Mouse (Mus musculus) CH12.LX (cell line): ENCODE results near the gene Kalrn. TPM values are rescaled to one million over a fixed set of nuclear protein-coding genes. Genes with fewer than 3 reads are reported as not detected.

Experiments
- DNase-seq: peaks from one replicate; pipeline ENCODE4 v3.0.0-alpha.2; 2013; ENCODE audit errors: extremely low read depth
- H3K27ac ChIP-seq: 2 replicates; pipeline ENCODE4 v1.5.1; 2012; ENCODE audit warnings: low read depth, mild to moderate bottlenecking, control low read depth, moderate library complexity; ENCODE audit not compliant: insufficient read depth
- H3K27me3 ChIP-seq: replicated peaks from 2 replicates; pipeline ENCODE3; 2012; ENCODE audit warnings: inconsistent platforms
- H3K36me3 ChIP-seq, 2 experiments: replicated peaks in 1 of 2; 2 replicates each; pipeline versions ENCODE3 to v1.6.1; 2012; ENCODE audit warnings: inconsistent platforms in 1 of 2, low read length in 1 of 2, mild to moderate bottlenecking in 1 of 2, mixed read lengths in 1 of 2, moderate library complexity in 1 of 2; ENCODE audit not compliant: control insufficient read depth in 1 of 2, insufficient read depth in 1 of 2
- H3K4me1 ChIP-seq, 2 experiments: 2 replicates each; pipeline ENCODE4 v1.6.1; 2012; ENCODE audit warnings: inconsistent platforms in 1 of 2, moderate library complexity in 1 of 2; ENCODE audit not compliant: insufficient read depth in 2 of 2, control insufficient read depth in 1 of 2
- H3K4me2 ChIP-seq: 2 replicates; pipeline ENCODE4 v1.6.1; 2012; ENCODE audit warnings: low read depth, mild to moderate bottlenecking, control low read depth; ENCODE audit not compliant: poor library complexity, insufficient read depth, severe bottlenecking
- H3K4me3 ChIP-seq, 3 experiments: fragments of 150-350 bp in 1 of 3; sonication (generic) in 1 of 3; replicated peaks in 1 of 3; 2 replicates each; pipeline versions ENCODE3 to v1.5.1; 2011 to 2012; ENCODE audit warnings: low read depth in 2 of 3, low read length in 2 of 3, mild to moderate bottlenecking in 2 of 3, moderate library complexity in 2 of 3, control low read depth in 1 of 3, improper control_type of control experiment in 1 of 3, inconsistent platforms in 1 of 3, mixed read lengths in 1 of 3; ENCODE audit not compliant: poor library complexity in 1 of 3
- H3K79me2 ChIP-seq: replicated peaks from 2 replicates; pipeline ENCODE4 v1.6.1; 2012; ENCODE audit warnings: mild to moderate bottlenecking, moderate library complexity; ENCODE audit not compliant: control insufficient read depth, poor library complexity, insufficient read depth, severe bottlenecking; ENCODE audit errors: extremely low read depth
- H3K9ac ChIP-seq: 2 replicates; pipeline ENCODE4 v1.6.1; 2012; ENCODE audit warnings: low read depth, mild to moderate bottlenecking, control low read depth, moderate library complexity; ENCODE audit not compliant: insufficient read depth
- H3K9me3 ChIP-seq: replicated peaks from 2 replicates; pipeline ENCODE3; 2012; ENCODE audit warnings: low read length, inconsistent platforms, mixed read lengths
- CHD1 ChIP-seq: IDR thresholded peaks from 2 replicates; pipeline ENCODE4 v1.6.1; 2012; ENCODE audit warnings: low read depth, low read length, improper control_type of control experiment, inconsistent platforms
- CTCF ChIP-seq, 2 experiments: IDR thresholded peaks in 1 of 2; conservative IDR thresholded peaks in 1 of 2; 2 replicates each; pipeline ENCODE4 v1.5.1; 2011 to 2012; ENCODE audit warnings: low read depth in 2 of 2, low read length in 2 of 2, improper control_type of control experiment in 1 of 2, inconsistent platforms in 1 of 2, mild to moderate bottlenecking in 1 of 2, moderate library complexity in 1 of 2
- EP300 ChIP-seq: IDR thresholded peaks from 2 replicates; pipeline ENCODE4 v1.6.1; 2011; ENCODE audit warnings: low read length, improper control_type of control experiment
- GABPA ChIP-seq: IDR thresholded peaks from 2 replicates; pipeline ENCODE4 v1.6.1; 2012; ENCODE audit warnings: low read depth, low read length, improper control_type of control experiment, inconsistent platforms; ENCODE audit not compliant: insufficient replicate concordance
- IRF4 ChIP-seq: IDR thresholded peaks from 2 replicates; pipeline ENCODE4 v1.6.1; 2014; ENCODE audit warnings: low read depth, mild to moderate bottlenecking, inconsistent platforms, low read length, improper control_type of control experiment
- MAFK ChIP-seq: IDR thresholded peaks from 2 replicates; pipeline ENCODE4 v1.6.1; 2011; ENCODE audit warnings: low read length, improper control_type of control experiment; ENCODE audit not compliant: insufficient replicate concordance
- MAZ ChIP-seq: IDR thresholded peaks from 2 replicates; pipeline ENCODE4 v1.6.1; 2012; ENCODE audit warnings: low read depth, mild to moderate bottlenecking, inconsistent platforms, low read length, improper control_type of control experiment, moderate library complexity
- NELFE ChIP-seq: IDR thresholded peaks from 2 replicates; pipeline ENCODE4 v1.6.1; 2011; ENCODE audit warnings: low read depth, low read length, improper control_type of control experiment
- NRF1 ChIP-seq: IDR thresholded peaks from 2 replicates; pipeline ENCODE4 v1.6.1; 2014; ENCODE audit warnings: low read depth, mild to moderate bottlenecking, inconsistent platforms, low read length, improper control_type of control experiment, moderate library complexity
- RAD21 ChIP-seq: IDR thresholded peaks from 2 replicates; pipeline ENCODE4 v1.6.1; 2011; ENCODE audit warnings: low read depth, mild to moderate bottlenecking, low read length, improper control_type of control experiment, moderate library complexity
- SIN3A ChIP-seq: IDR thresholded peaks from 2 replicates; pipeline ENCODE4 v1.6.1; 2012; ENCODE audit warnings: low read length, improper control_type of control experiment, inconsistent platforms
- SMC3 ChIP-seq: IDR thresholded peaks from 2 replicates; pipeline ENCODE4 v1.6.1; 2011; ENCODE audit warnings: low read depth, low read length, improper control_type of control experiment
- TBP ChIP-seq: conservative IDR thresholded peaks from 2 replicates; pipeline ENCODE4 v1.6.1; 2011; ENCODE audit warnings: low read depth, low read length, improper control_type of control experiment
- TCF12 ChIP-seq: IDR thresholded peaks from 2 replicates; pipeline ENCODE4 v1.6.1; 2014; ENCODE audit warnings: low read depth, mild to moderate bottlenecking, inconsistent platforms, low read length, improper control_type of control experiment
- UBTF ChIP-seq: IDR thresholded peaks from 2 replicates; pipeline ENCODE4 v1.6.1; 2012; ENCODE audit warnings: low read depth, mild to moderate bottlenecking, inconsistent platforms, low read length, improper control_type of control experiment, moderate library complexity
- ZNF384 ChIP-seq: IDR thresholded peaks from 2 replicates; pipeline ENCODE4 v1.6.1; 2012; ENCODE audit warnings: low read depth, low read length, improper control_type of control experiment, inconsistent platforms
- dilution Hi-C: fragments of 300-500 bp; cut with MboI; formaldehyde crosslinking; loops from 2 replicates; pipeline ENCODE4 v1.14.3; 2020; ENCODE audit warnings: low sequenced_read_pairs; ENCODE audit not compliant: extremely low pct_unique_long_range_greater_than_20kb, extremely low pct_ligation_motif_present
- in situ Hi-C: fragments of 300-500 bp; cut with MboI; formaldehyde crosslinking; loops from 3 replicates; pipeline ENCODE4 v1.14.3; 2019; ENCODE audit warnings: low sequenced_read_pairs, low pct_ligation_motif_present, low pct_unique_long_range_greater_than_20kb, mixed read lengths
- polyA plus RNA-seq: library from polyadenylated mRNA; unstranded; fragments of >175 nt; gene quantifications from 2 replicates; pipeline ENCODE4 v1.2.1, GENCODE M21; 2012; ENCODE audit warnings: low read depth; ENCODE audit not compliant: insufficient read length
- total RNA-seq, 2 experiments: library from RNA; depleted of rRNA; stranded (reverse); fragments of 300-350 nt in 1 of 2; fragments of >200 nt in 1 of 2; gene quantifications; 2 replicates each; pipeline ENCODE4 v1.2.3; 2012 to 2014

Gene Kalrn
- total and polyA plus RNA-seq, 3 experiments = 0.08 to 0.09 TPM; not detected in 1

DNA sequence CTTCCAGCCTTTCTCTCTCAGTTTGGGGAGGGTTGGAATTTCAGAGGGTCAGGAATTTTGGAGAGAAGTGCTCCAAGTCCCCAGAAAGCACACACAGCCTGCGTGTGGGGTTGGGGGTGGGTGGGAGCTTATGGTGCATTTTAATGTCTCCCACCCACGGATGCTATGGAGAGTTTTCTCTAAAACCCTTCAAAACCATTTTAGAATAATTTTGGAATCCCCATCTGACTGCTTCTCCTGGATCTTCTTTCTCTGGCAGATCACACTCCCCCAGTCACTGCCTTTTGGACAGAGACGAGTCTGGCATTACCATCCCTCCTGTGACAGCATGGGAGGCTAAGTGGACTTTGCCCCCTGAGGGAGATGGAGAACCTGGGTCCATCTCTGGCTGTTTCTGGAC is 438.7 kb downstream of the Kalrn start:
- no peak for DNase-seq
- no peak overlapping the region for H3K9ac ChIP-seq
- dilution Hi-C loops = no loop called here
- H3K79me2 ChIP-seq = no peaks in the 10 kb centered on the region
- H3K27me3 ChIP-seq = peaks cover 56% of the 10 kb centered on the region
- no peaks in the 10 kb centered on the region for H3K4me1 ChIP-seq
- TF ChIP-seq ZNF384 = no peak
- in situ Hi-C loops = no loop called here
- H3K36me3 ChIP-seq = no peaks in the 10 kb centered on the region
- H3K9me3 ChIP-seq = no peaks in the 10 kb centered on the region
- no peak overlapping the region for H3K27ac ChIP-seq
- H3K4me3 ChIP-seq = no peak overlapping the region
- H3K4me2 ChIP-seq = no peak overlapping the region

DNA sequence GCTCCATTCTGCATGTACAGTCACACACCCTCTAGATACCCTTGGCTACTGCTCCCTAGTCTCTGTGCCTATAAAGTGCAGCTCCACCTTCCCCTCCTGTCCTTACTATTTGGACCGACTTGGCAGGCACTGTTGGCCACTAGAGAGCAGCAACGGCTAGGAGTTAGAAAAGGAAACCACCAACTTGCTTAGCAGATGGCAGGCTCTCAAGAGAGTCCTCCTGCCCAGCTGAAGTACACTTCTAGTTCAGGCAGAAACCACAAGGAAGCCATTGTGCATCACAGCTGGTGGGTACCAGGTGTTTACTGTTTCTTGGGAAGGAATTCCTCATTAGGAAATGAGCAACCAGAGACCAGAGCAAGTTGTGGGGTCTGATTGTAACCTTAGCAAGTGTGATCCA is 447.7 kb downstream of the Kalrn start:
- no peaks in the 10 kb centered on the region for H3K36me3 ChIP-seq
- peaks cover 79% of the 10 kb centered on the region for H3K27me3 ChIP-seq
- H3K27ac ChIP-seq = no peak overlapping the region
- H3K79me2 ChIP-seq = no peaks in the 10 kb centered on the region
- dilution Hi-C loops (no loop called here), in situ Hi-C loops (loop anchor here (10.0 kb wide), 1 partner anchor 159 kb away; no protein-coding TSS in a partner anchor)
- H3K4me3 ChIP-seq = peak overlapping the region in 1 of 3 experiments; percentile 22
- H3K9me3 ChIP-seq = no peaks in the 10 kb centered on the region
- H3K9ac ChIP-seq = no peak overlapping the region
- peaks cover 0 to 15% of the 10 kb centered on the region in 2 experiments; a peak in 2 of 4 replicates for H3K4me1 ChIP-seq
- TF ChIP-seq SMC3 (peak; percentile 74), SIN3A (no peak), CTCF (conservative IDR thresholded peaks at IDR 0.05 in 1 of 2, IDR thresholded peaks at IDR 0.05 in 1 of 2; ENCODE audit: low read depth in 2 of 2, low read length in 2 of 2) (peak; percentile 57 to 97; a peak in 3 of 4 replicates), NRF1 (no peak), RAD21 (peak; percentile 97), TCF12 (peak; percentile 51; the same call in 1 of the 2 replicates)
- TF ChIP-seq, all 38 proteins: peak for 4
- peak overlapping the region; percentile 19 for H3K4me2 ChIP-seq
- peak; percentile 83 for DNase-seq

- DNase-seq = no peak
- Histone ChIP-seq H3K79me2 (no peaks in the 10 kb centered on the region), H3K9ac (no peak overlapping the region), H3K36me3 (no peaks in the 10 kb centered on the region), H3K4me1 (peaks cover 0 to 21% of the 10 kb centered on the region in 2 experiments; a peak in 2 of 4 replicates), H3K4me3 (no peak overlapping the region), H3K27ac (no peak overlapping the region), H3K27me3 (peaks cover 66% of the 10 kb centered on the region), H3K4me2 (no peak overlapping the region), H3K9me3 (no peaks in the 10 kb centered on the region)
- dilution Hi-C loops = no loop called here
- TF ChIP-seq CHD1 (no peak), MAFK (no peak), IRF4 (no peak), TBP (no peak), ZNF384 (no peak), NELFE (no peak), EP300 (no peak), MAZ (no peak), GABPA (no peak), UBTF (no peak)
- in situ Hi-C loops = loop anchor here (10.0 kb wide), 1 partner anchor 162 kb away; no protein-coding TSS in a partner anchor
Observed at GRCm38 (mm10) chr16:34122486-34122885, 450.8 kb downstream of the Kalrn start.
